Mouse (Mus musculus) cerebellum, postnatal 14 days (tissue): Measurements from ENCODE around the gene Ubr3.
"Not testable (repeated sequence)": the region's sequence is repeated elsewhere in the genome, so short reads cannot be mapped to it uniquely, and the experiment has no call there.

Experiments
- DNase-seq, 2 experiments: peaks; one replicate each; pipeline ENCODE4 v3.0.0; 2021; ENCODE audit warnings: mixed read lengths in 2 of 2

Gene Ubr3

GRCm38 (mm10) chr2:69897039-69897617 is at the start of gene Ubr3:
Gene Ubr3, plus strand, starts transcription at chr2:69897246.
- DNase-seq: peak; percentile 98

GRCm38 (mm10) chr2:69849215-69849614 is 47.8 kb upstream of the Ubr3 start:
- DNase-seq: no peak

GRCm38 (mm10) chr2:69851427-69852058 is 45.5 kb upstream of the Ubr3 start:
- DNase-seq: no peak

- no peak for DNase-seq
Measured at GRCm38 (mm10) chr2:69856392-69856791, 40.7 kb upstream of the Ubr3 start.

- no peak for DNase-seq
Measured at GRCm38 (mm10) chr2:69857882-69858281, 39.2 kb upstream of the Ubr3 start.

GRCm38 (mm10) chr2:69860972-69861452 is 36.0 kb upstream of the Ubr3 start:
- peak; percentile 39 to 48 for DNase-seq

- DNase-seq: peak; percentile 95 to 96
Measured at GRCm38 (mm10) chr2:69861485-69862091, 35.5 kb upstream of the Ubr3 start, which contains the start of gene Ssb. Gene Ssb, plus strand, starts transcription at chr2:69861562.

GRCm38 (mm10) chr2:69862117-69862657 is 34.9 kb upstream of the Ubr3 start:
- DNase-seq: no peak

- DNase-seq: no peak
Measured at GRCm38 (mm10) chr2:69883990-69884391, 13.1 kb upstream of the Ubr3 start.

GRCm38 (mm10) chr2:69884581-69884980 is 12.5 kb upstream of the Ubr3 start:
- no peak for DNase-seq

- no peak for DNase-seq
Measured at GRCm38 (mm10) chr2:69885050-69885449, 12.0 kb upstream of the Ubr3 start.

- DNase-seq: peak; percentile 89 to 93
Measured at GRCm38 (mm10) chr2:69885451-69886305, 11.4 kb upstream of the Ubr3 start, which contains the start of gene Mettl5. Gene Mettl5, minus strand, starts transcription at chr2:69885615.

GRCm38 (mm10) chr2:69888957-69889356 is 8.1 kb upstream of the Ubr3 start:
- no peak for DNase-seq

GRCm38 (mm10) chr2:69890843-69891242 is 6.2 kb upstream of the Ubr3 start:
- DNase-seq: no peak

GRCm38 (mm10) chr2:69893145-69893544 is 3.9 kb upstream of the Ubr3 start:
- DNase-seq: no peak

GRCm38 (mm10) chr2:69893891-69894290 is 3.2 kb upstream of the Ubr3 start:
- DNase-seq: no peak

- DNase-seq: peak in 1 of 2 experiments; percentile 15
Measured at GRCm38 (mm10) chr2:69895502-69896223, 1.4 kb upstream of the Ubr3 start.

GRCm38 (mm10) chr2:69896224-69896581 is 843 bp upstream of the Ubr3 start:
- no peak for DNase-seq

GRCm38 (mm10) chr2:69897618-69898575 is 851 bp downstream of the Ubr3 start:
- peak; percentile 56 to 63 for DNase-seq

GRCm38 (mm10) chr2:69903541-69903940 is 6.5 kb downstream of the Ubr3 start:
- no peak for DNase-seq

GRCm38 (mm10) chr2:69907394-69907793 is 10.3 kb downstream of the Ubr3 start:
- not testable (repeated sequence) for DNase-seq
